Mouse (Mus musculus): ENCODE results near the gene Ilf3. TPM values are rescaled to one million over a fixed set of nuclear protein-coding genes. Genes with fewer than 3 reads are reported as not detected.
A peak's percentile ranks its signal among the peaks of the same experiment; 100 is the strongest.
"Not testable (repeated sequence)": the region's sequence is repeated elsewhere in the genome, so short reads cannot be mapped to it uniquely, and the experiment has no call there.

The Ilf3 gene
- 73.7 and 95.9 TPM in 2 replicates for total RNA-seq (2017)

DNA sequence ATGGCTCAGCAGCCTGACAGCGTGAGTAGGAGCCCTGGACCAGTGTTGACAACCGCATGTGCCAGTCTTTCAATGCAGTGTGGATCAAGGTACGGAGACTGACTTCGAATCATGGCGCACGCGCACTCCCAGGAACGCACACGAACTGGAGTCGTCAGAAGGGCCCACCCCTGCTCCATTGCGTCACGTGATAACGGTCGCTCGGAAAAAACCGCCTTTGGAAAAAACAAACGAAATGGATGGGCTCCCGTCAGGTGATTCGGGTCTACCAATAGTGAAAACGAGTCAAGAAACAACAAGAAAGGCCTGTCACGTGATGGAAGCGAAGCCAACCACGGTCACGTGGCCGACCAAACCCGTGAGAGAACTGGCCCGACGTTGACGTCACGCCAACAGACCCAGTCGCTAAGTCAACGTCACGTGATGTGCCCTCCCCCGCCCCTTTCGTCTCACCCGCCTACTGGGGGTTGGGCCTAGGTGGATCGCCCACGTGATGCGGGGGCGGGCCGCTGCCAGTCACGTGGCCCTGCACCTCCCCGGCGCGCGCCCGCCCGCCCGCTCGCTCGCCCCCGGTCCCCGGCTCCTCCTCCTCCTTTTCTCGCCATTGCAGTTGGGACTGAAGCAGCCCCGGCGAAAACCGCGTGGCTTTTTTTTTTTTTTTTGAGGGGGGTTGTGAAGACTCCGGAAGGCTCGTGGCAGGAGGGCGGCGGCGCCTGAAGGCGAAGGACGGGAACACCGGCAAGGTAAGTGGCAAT lies at the start of gene Ilf3:
Gene Ilf3 (plus strand): TSS at position 515 of the 755 bp plus-strand sequence.
- ATAC-seq (replicated peaks; ENCODE audit: low read depth, poor library complexity, severe bottlenecking), result peak; percentile 80

DNA sequence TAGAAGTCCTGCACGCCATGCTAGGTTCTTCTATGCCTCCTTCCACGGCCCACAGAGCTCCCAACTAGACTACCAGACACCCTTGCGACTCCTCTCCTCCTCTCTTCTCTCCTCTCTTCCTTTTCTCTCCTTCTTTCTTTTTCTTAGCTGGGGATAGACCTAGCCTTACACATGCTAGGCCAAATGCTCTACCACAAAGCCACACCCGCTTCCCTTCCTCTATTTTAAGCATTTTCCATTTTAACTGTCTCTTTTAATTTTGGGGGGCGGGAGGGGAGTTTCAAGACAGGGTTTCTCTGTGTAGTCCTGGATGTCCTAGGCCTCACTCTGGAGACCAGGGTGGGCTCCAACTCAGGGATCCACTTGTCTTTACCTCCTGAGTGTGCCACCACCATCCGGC lies 48.9 kb upstream of the Ilf3 start:
- 0 out of 2 replicates have a peak, but pooled peaks have one; percentile 12 for ATAC-seq (replicated peaks; ENCODE audit: low read depth, poor library complexity, severe bottlenecking)

DNA sequence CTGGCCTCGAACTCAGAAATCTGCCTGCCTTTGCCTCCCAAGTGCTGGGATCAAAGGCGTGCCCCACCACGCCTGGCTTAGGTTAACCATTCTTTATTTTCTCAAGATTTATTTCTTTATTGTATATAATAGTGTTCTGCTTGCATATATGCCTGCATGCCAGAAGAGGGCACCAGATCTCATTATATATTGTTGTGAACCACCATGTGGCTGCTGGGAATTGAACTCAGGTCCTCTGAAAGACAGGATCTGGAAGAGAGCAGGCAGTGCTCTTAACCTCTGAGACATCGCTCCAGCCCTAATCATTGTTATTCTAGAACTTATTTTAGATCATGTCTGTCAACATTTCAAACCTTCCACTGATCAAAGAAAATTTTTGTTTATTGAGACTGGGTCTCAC lies 48.2 kb upstream of the Ilf3 start:
- no peak for ATAC-seq (replicated peaks; ENCODE audit: low read depth, poor library complexity, severe bottlenecking)

- ATAC-seq (replicated peaks; ENCODE audit: low read depth, poor library complexity, severe bottlenecking), result no peak
These were observed 47.4 kb upstream of the Ilf3 start for GRCm38 (mm10) chr9:21320280-21320618.

DNA sequence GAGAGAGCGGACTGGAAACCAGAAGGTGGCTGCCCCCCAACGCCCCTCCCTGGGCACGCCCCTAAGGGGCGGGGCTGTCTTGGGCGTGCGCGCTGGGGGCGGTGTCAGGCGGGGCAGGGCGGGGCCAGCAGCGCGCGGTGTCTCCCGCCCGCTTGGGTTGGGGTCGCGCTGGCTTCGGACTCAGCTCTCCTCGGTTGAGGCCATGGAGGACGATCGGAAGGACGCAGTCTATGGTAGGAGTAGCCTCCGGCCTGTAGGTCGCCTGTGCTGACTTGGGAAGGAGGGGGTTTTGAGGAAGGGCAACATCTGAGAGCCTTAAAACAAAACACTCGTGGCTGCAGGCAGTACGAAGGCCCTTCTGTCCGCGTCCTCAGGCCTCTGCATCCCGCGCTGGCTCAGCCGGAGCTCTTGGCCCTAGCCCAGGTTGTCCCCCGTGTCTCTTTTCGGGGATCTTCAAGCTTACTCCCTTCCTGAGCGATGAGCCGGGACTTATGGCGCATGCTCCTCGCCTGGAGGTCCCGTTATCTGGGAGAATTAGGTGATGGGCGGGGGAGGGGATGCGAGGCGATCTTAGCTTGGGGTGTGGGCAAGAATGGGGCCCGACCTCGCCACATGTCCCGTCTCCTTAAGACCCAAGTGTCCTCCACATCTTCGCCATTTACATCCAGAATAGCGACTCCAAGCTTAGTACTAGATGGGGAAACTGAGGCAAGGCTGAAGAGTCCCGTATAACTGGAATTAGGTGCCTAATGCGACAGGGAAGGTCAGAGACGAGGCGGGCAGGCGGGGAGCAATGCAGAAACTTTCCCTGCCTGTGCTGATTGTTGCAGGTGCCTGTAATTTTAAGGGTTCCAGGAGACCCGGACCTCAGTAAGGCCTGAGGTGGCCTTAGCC lies 46.8 kb upstream of the Ilf3 start, which contains the start of gene Slc44a2:
Gene Slc44a2 (plus strand): TSS at position 80 of the 894 bp plus-strand sequence.
- peak; percentile 71 for ATAC-seq (replicated peaks; ENCODE audit: low read depth, poor library complexity, severe bottlenecking)

DNA sequence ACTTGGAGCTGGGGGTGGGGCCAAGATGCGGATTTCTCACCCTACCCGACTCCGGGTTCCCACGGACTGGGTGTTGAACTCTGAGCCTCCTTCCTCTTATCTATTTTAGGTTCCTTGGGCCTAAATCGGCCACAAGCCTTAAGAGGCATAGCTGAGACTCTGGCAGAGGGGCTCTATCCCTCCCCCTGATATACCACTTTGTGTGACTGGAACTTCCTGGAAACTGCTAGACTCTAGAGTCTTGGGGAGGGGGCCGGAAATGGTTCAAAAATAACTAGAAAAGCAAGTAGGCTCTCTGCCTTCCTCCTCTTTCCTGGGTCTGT lies 46.2 kb upstream of the Ilf3 start:
- ATAC-seq (replicated peaks; ENCODE audit: low read depth, poor library complexity, severe bottlenecking), result peak; percentile 66

GRCm38 (mm10) chr9:21322211-21322916 lies 45.3 kb upstream of the Ilf3 start:
- no peak for ATAC-seq (replicated peaks; ENCODE audit: low read depth, poor library complexity, severe bottlenecking)

DNA sequence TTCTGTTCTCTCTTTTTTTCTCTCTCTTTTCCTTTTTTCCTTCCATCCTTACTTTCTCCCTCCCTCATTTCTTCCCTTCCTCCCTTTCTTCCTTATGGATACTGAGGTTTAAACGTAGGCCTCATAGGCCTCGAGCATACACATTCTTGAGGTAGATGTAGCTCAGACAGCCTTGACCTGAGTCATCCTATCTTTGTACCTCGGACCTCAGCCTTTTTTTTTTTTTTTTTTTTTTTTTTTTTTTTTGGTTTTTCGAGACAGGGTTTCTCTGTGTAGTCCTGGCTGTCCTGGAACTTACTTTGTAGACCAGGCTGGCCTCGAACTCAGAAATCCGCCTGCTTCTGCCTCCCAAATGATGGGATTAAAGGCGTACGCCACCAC lies 44.8 kb upstream of the Ilf3 start:
- ATAC-seq (replicated peaks; ENCODE audit: low read depth, poor library complexity, severe bottlenecking), result not testable (repeated sequence)

- no peak; the same call in 1 of the 2 replicates for ATAC-seq (replicated peaks; ENCODE audit: low read depth, poor library complexity, severe bottlenecking)
These were observed 43.4 kb upstream of the Ilf3 start for GRCm38 (mm10) chr9:21324269-21324668.

DNA sequence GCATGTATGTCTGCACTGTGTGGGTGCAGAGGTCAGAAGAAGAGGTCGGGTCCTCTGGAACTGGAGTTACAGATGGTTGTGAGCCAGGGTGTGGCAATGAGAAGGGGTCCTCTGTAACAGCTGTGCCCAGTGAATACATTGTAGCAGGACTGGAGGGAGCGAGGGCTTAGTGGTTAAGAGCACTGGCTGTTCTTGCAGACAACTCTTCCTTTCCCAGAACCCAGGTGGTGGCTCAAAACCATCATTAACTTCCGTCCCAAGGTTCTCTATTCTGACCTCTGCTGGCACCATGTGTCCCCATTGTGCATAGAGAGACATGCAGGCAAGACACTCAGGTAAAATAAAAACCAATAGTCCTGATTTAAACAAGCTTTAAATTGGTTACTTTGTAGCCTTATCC lies 40.1 kb upstream of the Ilf3 start:
- ATAC-seq (replicated peaks; ENCODE audit: low read depth, poor library complexity, severe bottlenecking), result peak; percentile 15

DNA sequence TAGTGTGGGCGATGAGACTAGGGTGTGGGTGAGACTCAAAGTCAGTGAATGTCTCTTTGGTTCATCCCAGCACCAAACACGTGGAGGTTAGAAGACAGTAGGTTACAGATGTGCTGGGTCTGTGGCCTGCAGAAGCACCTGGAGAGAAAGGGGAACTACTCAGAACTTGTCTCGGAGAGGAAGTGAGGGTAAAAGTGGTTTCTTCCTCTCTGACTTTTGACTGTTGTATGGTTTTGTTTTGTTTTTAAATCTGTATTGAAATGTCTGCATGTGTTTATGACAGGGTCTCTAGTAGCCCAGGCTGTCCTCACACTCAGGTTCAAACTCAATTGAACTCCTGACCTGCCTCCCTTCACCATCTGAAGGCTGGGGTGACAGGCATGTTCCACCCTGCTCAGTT lies 39.6 kb upstream of the Ilf3 start:
- peak; percentile 61 for ATAC-seq (replicated peaks; ENCODE audit: low read depth, poor library complexity, severe bottlenecking)

DNA sequence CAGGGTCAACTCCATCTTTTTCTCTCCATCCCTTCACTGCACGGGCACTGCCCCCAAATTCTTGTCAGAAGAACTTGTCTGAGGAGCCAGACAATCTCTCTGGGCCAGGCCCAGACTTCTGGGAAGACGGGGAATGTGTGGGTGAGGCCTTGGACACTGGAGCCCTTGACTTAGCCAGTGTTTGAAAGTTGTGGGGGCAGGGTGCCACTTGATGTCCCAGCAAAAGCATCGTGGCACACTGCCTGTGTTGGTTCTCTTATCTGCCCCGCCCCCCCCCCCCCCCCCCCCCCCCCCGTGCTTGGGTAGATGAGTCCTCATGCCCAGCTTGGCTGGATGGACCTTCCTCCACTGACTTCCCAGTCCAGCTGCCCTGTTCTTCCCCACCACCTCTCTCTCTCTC lies 38.6 kb upstream of the Ilf3 start:
- no peak for ATAC-seq (replicated peaks; ENCODE audit: low read depth, poor library complexity, severe bottlenecking)

DNA sequence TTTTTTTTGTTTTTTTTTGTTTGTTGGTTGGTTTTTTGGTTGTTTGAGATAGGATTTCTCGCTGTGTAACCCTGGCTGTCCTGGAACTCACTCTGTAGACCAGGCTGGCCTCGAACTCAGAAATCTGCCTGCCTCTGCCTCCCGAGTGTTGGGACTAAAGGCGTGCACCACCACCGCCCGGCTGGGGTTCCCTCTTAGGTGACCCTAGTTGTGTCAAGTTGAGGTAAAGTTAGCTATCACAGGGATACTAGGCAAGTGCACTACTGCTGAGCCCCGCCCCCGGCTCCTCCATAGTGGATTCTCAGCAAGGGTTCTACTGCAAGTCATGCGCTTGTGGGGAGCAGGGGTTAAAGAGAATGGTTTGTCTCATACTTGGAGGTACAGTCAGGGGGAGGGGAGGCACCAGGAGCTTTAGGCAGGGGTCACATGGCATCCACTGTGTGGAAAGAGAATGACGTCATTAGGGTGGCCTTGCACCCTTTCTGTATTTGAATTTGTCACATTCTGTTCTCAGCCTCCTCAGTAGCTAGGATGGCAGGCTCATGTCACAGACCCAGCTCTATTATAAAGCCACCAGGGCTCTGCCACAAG lies 37.9 kb upstream of the Ilf3 start:
- no peak for ATAC-seq (replicated peaks; ENCODE audit: low read depth, poor library complexity, severe bottlenecking)

DNA sequence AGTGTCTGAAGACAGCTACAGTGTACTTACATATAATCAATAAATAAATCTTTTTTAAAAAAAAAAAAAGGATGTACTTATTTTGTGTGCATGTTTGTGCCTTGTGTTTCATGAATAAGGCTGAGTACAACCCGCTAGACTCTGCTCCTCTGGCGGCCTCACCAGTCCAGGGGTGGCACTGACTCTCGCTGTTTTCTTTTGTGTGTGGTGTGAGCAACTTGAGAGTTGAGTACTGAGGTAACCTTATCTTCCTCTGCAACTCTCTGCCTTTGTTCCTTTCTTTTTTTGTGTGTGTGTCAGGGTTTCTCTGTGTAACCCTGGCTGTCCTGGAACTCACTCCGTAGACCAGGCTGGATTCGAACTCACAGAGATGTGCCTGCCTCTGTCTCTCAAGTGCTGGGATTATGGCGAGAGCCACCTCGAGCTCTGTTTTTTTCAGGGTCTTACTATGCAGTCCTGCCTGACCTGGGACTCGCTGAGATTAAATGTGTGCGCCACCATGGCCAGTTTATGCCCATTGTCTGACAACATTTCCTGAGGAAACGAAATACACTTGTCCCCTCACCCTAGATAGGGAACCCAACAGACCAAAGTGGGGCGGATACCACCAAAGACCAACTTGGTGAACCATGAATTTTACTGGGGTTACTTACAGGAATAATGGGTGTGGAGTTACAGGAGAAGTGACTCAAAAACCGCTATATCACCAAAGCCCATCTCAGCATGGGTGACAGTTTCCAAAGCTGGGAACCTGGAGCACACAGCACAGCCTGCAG lies 36.1 kb upstream of the Ilf3 start:
- ATAC-seq (replicated peaks; ENCODE audit: low read depth, poor library complexity, severe bottlenecking), result peak; percentile 40

DNA sequence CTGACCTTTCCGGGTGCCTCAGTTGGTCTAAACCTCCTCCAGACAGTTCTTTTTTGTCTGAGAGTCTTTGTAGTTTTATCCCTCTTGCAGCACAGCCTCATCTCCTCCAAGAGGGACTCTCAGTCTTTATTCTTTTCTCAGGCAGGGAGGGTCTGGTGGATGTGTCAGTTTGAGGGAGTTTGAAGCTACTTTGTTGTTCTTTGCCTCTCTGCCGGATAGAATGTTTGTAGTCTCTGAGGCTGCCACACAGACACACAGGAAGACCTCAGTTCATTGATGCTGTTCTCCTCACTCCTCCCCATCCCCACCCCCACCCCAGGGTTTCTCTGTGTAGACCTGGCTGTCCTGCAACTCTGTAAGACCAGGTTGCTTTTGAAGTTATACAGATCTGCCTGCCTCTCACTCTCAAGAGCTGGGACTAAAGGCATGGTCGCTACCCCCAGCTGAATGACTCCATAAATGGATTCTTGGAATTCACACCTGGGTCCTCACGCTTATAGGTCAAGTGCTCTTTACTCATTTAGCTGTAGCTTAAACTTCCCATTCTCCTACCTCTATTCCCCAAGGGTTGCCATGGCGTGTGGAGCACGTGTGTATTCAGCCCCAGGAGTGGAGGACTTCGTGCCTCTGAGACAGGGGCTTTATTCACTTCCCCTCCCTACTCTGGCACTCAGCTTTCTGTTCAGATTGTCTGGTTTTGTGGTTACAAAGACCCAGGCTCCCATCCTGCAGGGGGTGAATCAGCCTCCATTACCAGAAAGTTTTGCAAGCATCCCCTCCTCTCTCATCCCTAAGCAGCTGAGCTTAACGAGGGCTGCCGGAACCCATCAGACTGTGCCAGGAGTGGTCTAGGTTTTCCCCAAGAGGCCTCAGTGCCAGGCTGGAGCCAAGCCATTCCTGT lies 35.3 kb upstream of the Ilf3 start:
- peak; percentile 61 for ATAC-seq (replicated peaks; ENCODE audit: low read depth, poor library complexity, severe bottlenecking)

DNA sequence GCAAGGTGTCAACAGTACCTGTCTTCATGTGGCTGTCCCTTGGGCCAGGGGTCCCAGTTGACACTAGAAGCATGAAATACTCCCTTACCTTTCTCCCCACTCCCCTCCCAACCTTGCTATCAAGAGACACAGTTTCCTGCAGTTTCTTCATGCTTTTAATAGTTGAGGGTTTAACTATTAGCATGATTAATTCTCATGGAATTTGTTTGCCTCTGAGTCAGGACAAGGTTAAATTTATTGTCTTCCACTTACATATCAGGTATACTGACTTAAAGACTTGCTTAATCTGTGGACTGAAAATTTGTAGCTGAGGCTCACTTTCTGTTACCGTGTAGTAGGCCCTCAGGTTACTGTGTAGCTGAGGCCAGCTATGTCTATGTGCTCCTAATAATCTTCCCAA lies 34.1 kb upstream of the Ilf3 start:
- ATAC-seq (replicated peaks; ENCODE audit: low read depth, poor library complexity, severe bottlenecking), result no peak

- ATAC-seq (replicated peaks; ENCODE audit: low read depth, poor library complexity, severe bottlenecking), result no peak
These were observed 32.9 kb upstream of the Ilf3 start for GRCm38 (mm10) chr9:21334747-21335146.

DNA sequence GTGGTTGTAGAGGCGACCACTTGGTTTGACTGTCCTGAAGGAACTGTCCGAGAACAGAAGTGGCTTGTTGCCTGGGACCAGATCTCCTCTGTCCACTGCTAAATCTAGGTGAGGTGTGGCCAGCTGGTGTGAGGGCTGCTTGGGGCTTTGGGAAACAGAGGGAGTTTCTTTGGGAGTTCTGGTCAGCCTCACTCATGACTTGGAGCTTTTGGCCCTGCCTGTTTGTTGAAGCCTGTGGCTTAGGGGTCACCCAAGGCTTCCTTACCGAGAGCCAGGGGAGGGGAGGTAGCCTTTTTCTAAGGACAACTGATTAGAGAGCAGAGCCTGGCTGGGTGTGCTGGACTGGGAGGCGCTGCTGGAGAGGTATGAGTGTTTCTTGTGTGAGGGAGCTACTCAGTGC lies 32.3 kb upstream of the Ilf3 start:
- no peak for ATAC-seq (replicated peaks; ENCODE audit: low read depth, poor library complexity, severe bottlenecking)

DNA sequence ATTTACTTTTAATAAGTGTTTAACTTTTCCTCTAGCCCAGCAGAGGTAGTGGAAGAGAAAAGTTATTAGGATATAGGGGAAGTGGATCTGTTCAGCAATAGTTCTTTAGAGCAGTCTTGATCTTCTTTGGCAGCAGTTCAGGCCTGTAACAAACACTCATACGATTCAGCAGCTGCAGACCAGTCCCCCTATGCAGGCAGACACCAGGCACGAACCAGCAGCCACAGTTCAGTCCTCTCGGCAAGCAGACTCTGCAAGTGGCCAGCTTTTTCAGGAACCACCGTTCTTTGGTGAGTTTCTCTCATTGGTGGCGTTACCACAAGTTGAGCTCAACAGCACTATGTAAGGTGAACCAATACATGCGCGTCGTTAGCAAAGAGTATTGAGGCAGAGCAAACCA lies 31.2 kb upstream of the Ilf3 start:
- no peak for ATAC-seq (replicated peaks; ENCODE audit: low read depth, poor library complexity, severe bottlenecking)
